Mouse (Mus musculus): Measurements from ENCODE around the gene Slc9c1. TPM values are rescaled to one million over a fixed set of nuclear protein-coding genes. Genes with fewer than 3 reads are reported as not detected.
"Not testable (repeated sequence)": the region's sequence is repeated elsewhere in the genome, so short reads cannot be mapped to it uniquely, and the experiment has no call there.

The Slc9c1 gene
- not detected in 2 replicates for polyA plus RNA-seq (2014; fragmentation: Nextera tagmentation; extraction: Ambion mirVana)

- H3K36me3 ChIP-seq (ENCODE audit: control insufficient read depth, insufficient read depth, low read length) = no peaks in the 10 kb centered on the region
- H3K27me3 ChIP-seq (replicated peaks; ENCODE audit: control insufficient read depth, insufficient read depth, low read length) = no peaks in the 10 kb centered on the region
- H3K27ac ChIP-seq (ENCODE audit: low read depth) = no peak within 1 kb of the TSS
- no peak within 1 kb of the TSS for H3K4me3 ChIP-seq (ENCODE audit: low read depth, low read length)
- WGBS = 94% methylated on average over 5 of the region's 5 CpGs
- ATAC-seq (replicated peaks; ENCODE audit: low FRiP score, low TSS enrichment, low read depth) (no peak), DNase-seq (ENCODE audit: low spot score) (no peak)
- H3K4me2 ChIP-seq (ENCODE audit: low read length) = no peak within 1 kb of the TSS
- no peak within 1 kb of the TSS for H3K9ac ChIP-seq (ENCODE audit: low read length)
- no peaks in the 10 kb centered on the region for H3K4me1 ChIP-seq (replicated peaks; ENCODE audit: control insufficient read depth, insufficient read depth, low read length)
- H3K9me3 ChIP-seq (ENCODE audit: control insufficient read depth, low read length) = no peaks in the 10 kb centered on the region
These were observed at the start of gene Slc9c1 for GRCm38 (mm10) chr16:45535009-45535408. Gene Slc9c1 (plus strand): TSS chr16:45535309.

- 69% methylated on average over 5 of the region's 5 CpGs for WGBS
- Histone ChIP-seq H3K9ac (ENCODE audit: low read length) (no peak within 1 kb of the TSS), H3K27ac (ENCODE audit: low read depth) (no peak within 1 kb of the TSS), H3K4me2 (ENCODE audit: low read length) (peak within 1 kb of the TSS; percentile 4; the same call in 1 of the 2 replicates), H3K4me3 (ENCODE audit: low read depth, low read length) (peak within 1 kb of the TSS; percentile 8; the same call in 1 of the 2 replicates), H3K27me3 (replicated peaks; ENCODE audit: control insufficient read depth, insufficient read depth, low read length) (no peaks in the 10 kb centered on the region), H3K4me1 (replicated peaks; ENCODE audit: control insufficient read depth, insufficient read depth, low read length) (no peaks in the 10 kb centered on the region), H3K9me3 (ENCODE audit: control insufficient read depth, low read length) (no peaks in the 10 kb centered on the region), H3K36me3 (ENCODE audit: control insufficient read depth, insufficient read depth, low read length) (no peaks in the 10 kb centered on the region)
- peak; percentile 72; the same call in 1 of the 2 replicates for ATAC-seq (replicated peaks; ENCODE audit: low FRiP score, low TSS enrichment, low read depth)
- DNase-seq (ENCODE audit: low spot score) = no peak
These were observed 42.2 kb upstream of the Slc9c1 start, which contains the start of gene Gm609 for GRCm38 (mm10) chr16:45492927-45493326. Gene Gm609 (minus strand): TSS chr16:45492969.

GRCm38 (mm10) chr16:45495326-45495725 is 39.8 kb upstream of the Slc9c1 start:
- Histone ChIP-seq H3K36me3 (ENCODE audit: control insufficient read depth, insufficient read depth, low read length) (no peaks in the 10 kb centered on the region), H3K4me2 (ENCODE audit: low read length) (no peak overlapping the region), H3K27me3 (replicated peaks; ENCODE audit: control insufficient read depth, insufficient read depth, low read length) (no peaks in the 10 kb centered on the region), H3K4me1 (replicated peaks; ENCODE audit: control insufficient read depth, insufficient read depth, low read length) (no peaks in the 10 kb centered on the region), H3K9me3 (ENCODE audit: control insufficient read depth, low read length) (no peaks in the 10 kb centered on the region), H3K9ac (ENCODE audit: low read length) (no peak overlapping the region), H3K4me3 (ENCODE audit: low read depth, low read length) (no peak overlapping the region), H3K27ac (ENCODE audit: low read depth) (no peak overlapping the region)
- DNase-seq (ENCODE audit: low spot score) = no peak
- ATAC-seq (replicated peaks; ENCODE audit: low FRiP score, low TSS enrichment, low read depth) = no peak
- WGBS = 80% methylated on average over 1 of the region's 1 CpGs

GRCm38 (mm10) chr16:45525551-45525950 is 9.6 kb upstream of the Slc9c1 start:
- ATAC-seq (replicated peaks; ENCODE audit: low FRiP score, low TSS enrichment, low read depth) (no peak), DNase-seq (ENCODE audit: low spot score) (no peak)
- no peaks in the 10 kb centered on the region for H3K9me3 ChIP-seq (ENCODE audit: control insufficient read depth, low read length)
- no peak overlapping the region for H3K4me2 ChIP-seq (ENCODE audit: low read length)
- H3K36me3 ChIP-seq (ENCODE audit: control insufficient read depth, insufficient read depth, low read length) = no peaks in the 10 kb centered on the region
- no peak overlapping the region for H3K4me3 ChIP-seq (ENCODE audit: low read depth, low read length)
- no peak overlapping the region for H3K27ac ChIP-seq (ENCODE audit: low read depth)
- H3K27me3 ChIP-seq (replicated peaks; ENCODE audit: control insufficient read depth, insufficient read depth, low read length) = no peaks in the 10 kb centered on the region
- no peaks in the 10 kb centered on the region for H3K4me1 ChIP-seq (replicated peaks; ENCODE audit: control insufficient read depth, insufficient read depth, low read length)
- WGBS = 81% methylated on average over 5 of the region's 5 CpGs
- H3K9ac ChIP-seq (ENCODE audit: low read length) = no peak overlapping the region

DNA sequence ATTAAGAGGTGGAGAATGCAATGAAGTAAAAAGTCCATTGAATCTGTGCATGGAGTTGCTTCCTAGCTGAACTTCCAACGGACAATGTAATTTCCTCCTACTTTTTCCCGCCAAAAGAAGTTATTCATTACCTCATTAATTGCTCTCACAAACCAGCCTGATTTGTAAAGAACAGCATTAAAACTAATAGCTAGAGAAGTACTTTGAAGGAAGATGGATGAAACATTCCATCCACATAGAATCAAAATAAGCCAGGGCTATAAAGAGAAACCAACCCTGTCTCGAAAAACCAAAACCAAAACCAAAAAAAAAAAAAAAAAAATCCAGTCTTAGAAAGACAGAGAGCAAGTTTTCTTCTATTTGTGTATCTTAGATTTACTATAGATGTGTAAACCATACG is 3.2 kb upstream of the Slc9c1 start, which contains the start of gene Gm17783:
Gene Gm17783 (minus strand): TSS at position 101 of the 400 bp plus-strand sequence.
- no peaks in the 10 kb centered on the region for H3K36me3 ChIP-seq (ENCODE audit: control insufficient read depth, insufficient read depth, low read length)
- no peaks in the 10 kb centered on the region for H3K9me3 ChIP-seq (ENCODE audit: control insufficient read depth, low read length)
- no peak within 1 kb of the TSS for H3K9ac ChIP-seq (ENCODE audit: low read length)
- H3K4me1 ChIP-seq (replicated peaks; ENCODE audit: control insufficient read depth, insufficient read depth, low read length) = no peaks in the 10 kb centered on the region
- H3K4me3 ChIP-seq (ENCODE audit: low read depth, low read length) = no peak within 1 kb of the TSS
- H3K27ac ChIP-seq (ENCODE audit: low read depth) = no peak within 1 kb of the TSS
- 82% methylated on average over 4 of the region's 4 CpGs for WGBS
- ATAC-seq (replicated peaks; ENCODE audit: low FRiP score, low TSS enrichment, low read depth) (no peak), DNase-seq (ENCODE audit: low spot score) (no peak)
- no peaks in the 10 kb centered on the region for H3K27me3 ChIP-seq (replicated peaks; ENCODE audit: control insufficient read depth, insufficient read depth, low read length)
- H3K4me2 ChIP-seq (ENCODE audit: low read length) = no peak within 1 kb of the TSS

- WGBS = 61% methylated on average over 1 of the region's 1 CpGs
- not testable (repeated sequence) for H3K9me3 ChIP-seq (ENCODE audit: control insufficient read depth, low read length); H3K4me2 ChIP-seq (ENCODE audit: low read length); H3K4me3 ChIP-seq (ENCODE audit: low read depth, low read length); DNase-seq (ENCODE audit: low spot score); H3K4me1 ChIP-seq (replicated peaks; ENCODE audit: control insufficient read depth, insufficient read depth, low read length); H3K9ac ChIP-seq (ENCODE audit: low read length); ATAC-seq (replicated peaks; ENCODE audit: low FRiP score, low TSS enrichment, low read depth); H3K27me3 ChIP-seq (replicated peaks; ENCODE audit: control insufficient read depth, insufficient read depth, low read length); H3K27ac ChIP-seq (ENCODE audit: low read depth); H3K36me3 ChIP-seq (ENCODE audit: control insufficient read depth, insufficient read depth, low read length)
These were observed 3.2 kb downstream of the Slc9c1 start for GRCm38 (mm10) chr16:45538342-45538741.

GRCm38 (mm10) chr16:45542108-45542507 is 7.0 kb downstream of the Slc9c1 start:
- ATAC-seq (replicated peaks; ENCODE audit: low FRiP score, low TSS enrichment, low read depth) = no peak
- no peaks in the 10 kb centered on the region for H3K4me1 ChIP-seq (replicated peaks; ENCODE audit: control insufficient read depth, insufficient read depth, low read length)

DNA sequence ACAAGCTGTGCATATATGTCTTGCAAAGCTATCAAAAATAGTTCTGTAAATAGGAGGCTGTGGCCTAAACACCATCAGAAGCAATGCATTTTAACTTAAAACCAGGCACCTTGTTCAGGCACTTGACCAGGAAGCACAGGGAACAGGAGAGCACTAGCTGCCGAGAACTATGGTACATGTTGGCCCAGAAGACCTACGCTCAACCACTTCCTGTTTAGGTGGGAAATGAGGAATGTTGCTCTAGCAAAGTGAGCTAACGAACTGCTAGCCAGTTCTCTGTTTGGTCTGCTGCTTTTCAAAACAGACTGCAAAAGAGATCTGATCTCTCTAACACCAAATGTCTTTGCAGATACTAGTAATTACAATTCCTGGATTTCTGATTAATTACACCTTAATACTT is 9.2 kb downstream of the Slc9c1 start:
- H3K36me3 ChIP-seq (ENCODE audit: control insufficient read depth, insufficient read depth, low read length) = no peaks in the 10 kb centered on the region
- H3K4me1 ChIP-seq (replicated peaks; ENCODE audit: control insufficient read depth, insufficient read depth, low read length) = no peaks in the 10 kb centered on the region
- no peak overlapping the region for H3K9ac ChIP-seq (ENCODE audit: low read length)
- no peak for DNase-seq (ENCODE audit: low spot score)
- H3K27me3 ChIP-seq (replicated peaks; ENCODE audit: control insufficient read depth, insufficient read depth, low read length) = no peaks in the 10 kb centered on the region
- no peaks in the 10 kb centered on the region for H3K9me3 ChIP-seq (ENCODE audit: control insufficient read depth, low read length)
- 69% methylated on average over 3 of the region's 3 CpGs for WGBS
- ATAC-seq (replicated peaks; ENCODE audit: low FRiP score, low TSS enrichment, low read depth) = no peak
- no peak overlapping the region for H3K4me3 ChIP-seq (ENCODE audit: low read depth, low read length)
- no peak overlapping the region for H3K27ac ChIP-seq (ENCODE audit: low read depth)
- H3K4me2 ChIP-seq (ENCODE audit: low read length) = no peak overlapping the region

More at GRCm38 (mm10) chr16:45542108-45542507, 7.0 kb downstream of the Slc9c1 start:
- Histone ChIP-seq H3K4me2 (ENCODE audit: low read length) (no peak overlapping the region), H3K9ac (ENCODE audit: low read length) (no peak overlapping the region), H3K27me3 (replicated peaks; ENCODE audit: control insufficient read depth, insufficient read depth, low read length) (no peaks in the 10 kb centered on the region), H3K27ac (ENCODE audit: low read depth) (no peak overlapping the region), H3K4me3 (ENCODE audit: low read depth, low read length) (no peak overlapping the region), H3K9me3 (ENCODE audit: control insufficient read depth, low read length) (no peaks in the 10 kb centered on the region), H3K36me3 (ENCODE audit: control insufficient read depth, insufficient read depth, low read length) (no peaks in the 10 kb centered on the region)
- DNase-seq (ENCODE audit: low spot score) = no peak

GRCm38 (mm10) chr16:45547982-45548381 is 12.9 kb downstream of the Slc9c1 start:
- Histone ChIP-seq H3K4me3 (ENCODE audit: low read depth, low read length) (no peak overlapping the region), H3K9me3 (ENCODE audit: control insufficient read depth, low read length) (no peaks in the 10 kb centered on the region), H3K4me2 (ENCODE audit: low read length) (no peak overlapping the region)

More at GRCm38 (mm10) chr16:45547982-45548381, 12.9 kb downstream of the Slc9c1 start:
- Histone ChIP-seq H3K27me3 (replicated peaks; ENCODE audit: control insufficient read depth, insufficient read depth, low read length) (no peaks in the 10 kb centered on the region), H3K27ac (ENCODE audit: low read depth) (no peak overlapping the region), H3K9ac (ENCODE audit: low read length) (no peak overlapping the region), H3K36me3 (ENCODE audit: control insufficient read depth, insufficient read depth, low read length) (no peaks in the 10 kb centered on the region), H3K4me1 (replicated peaks; ENCODE audit: control insufficient read depth, insufficient read depth, low read length) (no peaks in the 10 kb centered on the region)
- ATAC-seq (replicated peaks; ENCODE audit: low FRiP score, low TSS enrichment, low read depth) (no peak), DNase-seq (ENCODE audit: low spot score) (no peak)

Data from intestine, embryonic 14.5 days (tissue).